18 mouse cellular contexts compared by ENCODE assay signal in genomic region chr5:97075476-97076151, GRCm38 (mm10).
"Had no signal": no experiment of that assay in that cellular context is flagged by ENCODE, and none has a peak within 500 bp of the region (broad histone marks: within the 10 kb centered on the region; RNA-seq: fewer than 3 reads in every experiment).

No protein-coding gene starts in this region.

- H3K27me3 ChIP-seq: midbrain, embryonic 13.5 days; neural tube, embryonic 13.5 days; neural tube, embryonic 15.5 days had no signal

- H3K4me2 ChIP-seq: lung, embryonic 14.5 days; midbrain, embryonic 13.5 days; neural tube, embryonic 13.5 days; neural tube, embryonic 15.5 days had no signal

- H3K4me3 ChIP-seq: midbrain, embryonic 10.5 days; midbrain, embryonic 13.5 days; myocyte; neural tube, embryonic 13.5 days; neural tube, embryonic 15.5 days had no signal

- H3K27ac ChIP-seq: midbrain, embryonic 10.5 days; midbrain, embryonic 13.5 days; neural tube, embryonic 13.5 days; neural tube, embryonic 15.5 days had no signal

- H3K9me3 ChIP-seq: midbrain, embryonic 10.5 days; midbrain, embryonic 13.5 days; neural tube, embryonic 13.5 days; neural tube, embryonic 15.5 days had no signal

- H3K36me3 ChIP-seq: midbrain, embryonic 13.5 days had no signal

- H3K4me1 ChIP-seq: midbrain, embryonic 13.5 days; neural tube, embryonic 13.5 days; neural tube, embryonic 15.5 days had no signal

- H3K9ac ChIP-seq: lung, embryonic 14.5 days; midbrain, embryonic 13.5 days; neural tube, embryonic 13.5 days; neural tube, embryonic 15.5 days had no signal

- ATAC-seq: midbrain, embryonic 13.5 days; midbrain, embryonic 16.5 days had no signal

- DNase-seq: lung, adult 18-20 months; lung, embryonic 14.5 days; lung, postnatal 10 days; lung, postnatal 4 days; retina, postnatal 1 day; right cerebral cortex, adult 18-20 months; right cerebral cortex, postnatal 25 days; right cerebral cortex, postnatal 4 days; spleen, adult 18-20 months; thymus, adult 18-20 months; thymus, postnatal 14 days; thymus, postnatal 36 days had no signal
